Mouse (Mus musculus) liver, postnatal 0 days (tissue): ENCODE measurements around the gene Ndufs2.

Experiments
- CTCF ChIP-seq: sonication (generic); IDR thresholded peaks from 2 replicates; pipeline ENCODE4 v1.5.1; 2016; ENCODE audit warnings: antibody characterized with exemption, low read depth
- EP300 ChIP-seq: IDR thresholded peaks from 2 replicates; pipeline ENCODE4 v1.6.1; 2016; ENCODE audit warnings: antibody characterized with exemption, low read depth, mild to moderate bottlenecking

DNA sequence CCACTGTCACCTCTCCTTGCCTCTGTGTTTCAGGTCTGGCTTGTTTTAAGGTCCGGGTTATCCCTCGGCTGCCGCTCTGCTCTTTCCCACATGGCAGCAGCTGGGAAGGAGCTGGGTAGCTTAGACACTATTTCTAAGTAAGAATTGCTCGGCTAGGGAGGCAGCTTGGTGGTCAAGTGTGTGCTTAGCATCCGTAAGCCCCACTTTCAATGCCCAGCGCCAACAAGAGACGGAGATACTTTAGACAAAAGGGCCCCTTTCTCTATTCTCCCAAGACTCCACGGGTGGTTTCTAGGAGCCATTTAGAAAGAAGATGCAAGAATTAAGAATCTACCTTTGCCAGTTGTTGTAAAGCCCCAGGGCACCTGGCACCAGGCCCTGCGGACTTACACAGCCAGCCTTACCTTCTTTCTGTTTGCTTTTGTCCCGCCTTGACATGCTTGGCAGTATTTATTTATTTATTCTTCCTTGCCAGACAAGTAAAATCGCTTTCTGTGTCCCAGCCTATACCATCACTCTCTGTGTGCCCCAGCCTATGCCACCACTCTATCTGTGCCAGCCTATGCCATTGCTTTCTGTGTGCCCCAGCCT is 24.1 kb upstream of the Ndufs2 start:
- TF ChIP-seq CTCF: no peak
- no peak for TF ChIP-seq EP300
